Mouse (Mus musculus): ENCODE measurements around the gene Syn2. TPM values are rescaled to one million over a fixed set of nuclear protein-coding genes. Genes with fewer than 3 reads are reported as not detected.

Syn2 gene
- total and polyA plus RNA-seq, 3 experiments: 4.4 to 5.4 (median 4.5) TPM

- intact Hi-C loops (cut with DNase I): no loop called here
- 92% methylated on average over 1 of the region's 1 CpGs for WGBS
- TF ChIP-seq CTCF (IDR thresholded peaks at IDR 0.05) (no peak), POLR2A (IDR thresholded peaks at IDR 0.05; ENCODE audit: insufficient read depth, low read depth, low read length) (no peak), EP300 (IDR thresholded peaks at IDR 0.05; ENCODE audit: insufficient read depth, low read depth, low read length) (no peak)
These were observed 23.3 kb upstream of the Syn2 start for GRCm38 (mm10) chr6:115111426-115111825.

GRCm38 (mm10) chr6:115122181-115122580 is 12.5 kb upstream of the Syn2 start:
- Histone ChIP-seq H3K9ac (ENCODE audit: low read depth, low read length) (no peak overlapping the region), H3K4me3 (no peak overlapping the region), H3K36me3 (ENCODE audit: control insufficient read depth, insufficient read depth, low read length) (no peaks in the 10 kb centered on the region), H3K27ac (no peak overlapping the region), H3K27me3 (ENCODE audit: control insufficient read depth, insufficient read depth, low read length) (no peaks in the 10 kb centered on the region), H3K4me1 (ENCODE audit: control insufficient read depth, insufficient read depth, low read length) (no peaks in the 10 kb centered on the region; the same call in 1 of the 2 replicates), H3K79me2 (replicated peaks; ENCODE audit: control insufficient read depth, insufficient read depth, low read length) (no peaks in the 10 kb centered on the region)
- 76% methylated on average over 4 of the region's 4 CpGs for WGBS
- no peak for DNase-seq
- TF ChIP-seq EP300 (IDR thresholded peaks at IDR 0.05; ENCODE audit: insufficient read depth, low read depth, low read length) (no peak), POLR2A (IDR thresholded peaks at IDR 0.05; ENCODE audit: insufficient read depth, low read depth, low read length) (no peak), CTCF (IDR thresholded peaks at IDR 0.05) (no peak)
- intact Hi-C loops (cut with DNase I): no loop called here

More at GRCm38 (mm10) chr6:115111426-115111825, 23.3 kb upstream of the Syn2 start:
- Histone ChIP-seq H3K4me1 (ENCODE audit: control insufficient read depth, insufficient read depth, low read length) (no peaks in the 10 kb centered on the region), H3K9ac (ENCODE audit: low read depth, low read length) (no peak overlapping the region), H3K4me3 (no peak overlapping the region), H3K27ac (no peak overlapping the region), H3K79me2 (replicated peaks; ENCODE audit: control insufficient read depth, insufficient read depth, low read length) (no peaks in the 10 kb centered on the region), H3K27me3 (ENCODE audit: control insufficient read depth, insufficient read depth, low read length) (no peaks in the 10 kb centered on the region), H3K36me3 (ENCODE audit: control insufficient read depth, insufficient read depth, low read length) (no peaks in the 10 kb centered on the region)
- no peak for DNase-seq

- H3K79me2 ChIP-seq (replicated peaks; ENCODE audit: control insufficient read depth, insufficient read depth, low read length): no peaks in the 10 kb centered on the region
- no peaks in the 10 kb centered on the region for H3K36me3 ChIP-seq (ENCODE audit: control insufficient read depth, insufficient read depth, low read length)
- H3K27me3 ChIP-seq (ENCODE audit: control insufficient read depth, insufficient read depth, low read length): no peaks in the 10 kb centered on the region
- no peak overlapping the region for H3K9ac ChIP-seq (ENCODE audit: low read depth, low read length)
- WGBS: 30% methylated on average over 10 of the region's 10 CpGs
- no peak overlapping the region for H3K4me3 ChIP-seq
- DNase-seq: peak; percentile 23 to 24
- intact Hi-C loops (cut with DNase I): no loop called here
- no peak for TF ChIP-seq CTCF (IDR thresholded peaks at IDR 0.05)
- no peak for TF ChIP-seq POLR2A (IDR thresholded peaks at IDR 0.05; ENCODE audit: insufficient read depth, low read depth, low read length)
- TF ChIP-seq EP300 (IDR thresholded peaks at IDR 0.05; ENCODE audit: insufficient read depth, low read depth, low read length): no peak
- H3K27ac ChIP-seq: no peak overlapping the region
- no peaks in the 10 kb centered on the region; the same call in 1 of the 2 replicates for H3K4me1 ChIP-seq (ENCODE audit: control insufficient read depth, insufficient read depth, low read length)
These were observed 11.2 kb upstream of the Syn2 start for GRCm38 (mm10) chr6:115123262-115124201.

- peak; percentile 55 for DNase-seq
- TF ChIP-seq POLR2A (IDR thresholded peaks at IDR 0.05; ENCODE audit: insufficient read depth, low read depth, low read length): no peak
- TF ChIP-seq CTCF (IDR thresholded peaks at IDR 0.05): no peak
- TF ChIP-seq EP300 (IDR thresholded peaks at IDR 0.05; ENCODE audit: insufficient read depth, low read depth, low read length): no peak
- Histone ChIP-seq H3K27ac (no peak overlapping the region), H3K27me3 (ENCODE audit: control insufficient read depth, insufficient read depth, low read length) (no peaks in the 10 kb centered on the region), H3K9ac (ENCODE audit: low read depth, low read length) (no peak overlapping the region), H3K36me3 (ENCODE audit: control insufficient read depth, insufficient read depth, low read length) (no peaks in the 10 kb centered on the region), H3K4me3 (no peak overlapping the region), H3K79me2 (replicated peaks; ENCODE audit: control insufficient read depth, insufficient read depth, low read length) (no peaks in the 10 kb centered on the region), H3K4me1 (ENCODE audit: control insufficient read depth, insufficient read depth, low read length) (no peaks in the 10 kb centered on the region; the same call in 1 of the 2 replicates)
- intact Hi-C loops (cut with DNase I): no loop called here
- WGBS: 36% methylated on average over 2 of the region's 2 CpGs
These were observed 9.9 kb upstream of the Syn2 start for GRCm38 (mm10) chr6:115124675-115125357.

GRCm38 (mm10) chr6:115125358-115125720 is 9.4 kb upstream of the Syn2 start:
- Histone ChIP-seq H3K9ac (ENCODE audit: low read depth, low read length) (no peak overlapping the region), H3K79me2 (replicated peaks; ENCODE audit: control insufficient read depth, insufficient read depth, low read length) (no peaks in the 10 kb centered on the region), H3K27ac (no peak overlapping the region), H3K4me1 (ENCODE audit: control insufficient read depth, insufficient read depth, low read length) (no peaks in the 10 kb centered on the region; the same call in 1 of the 2 replicates), H3K27me3 (ENCODE audit: control insufficient read depth, insufficient read depth, low read length) (no peaks in the 10 kb centered on the region), H3K36me3 (ENCODE audit: control insufficient read depth, insufficient read depth, low read length) (no peaks in the 10 kb centered on the region), H3K4me3 (no peak overlapping the region)
- intact Hi-C loops (cut with DNase I): no loop called here
- 79% methylated on average over 1 of the region's 1 CpGs for WGBS
- TF ChIP-seq POLR2A (IDR thresholded peaks at IDR 0.05; ENCODE audit: insufficient read depth, low read depth, low read length): no peak
- no peak for DNase-seq
